Mouse (Mus musculus): ENCODE results near the gene Krt6b.
"Not testable (repeated sequence)": the region's sequence is repeated elsewhere in the genome, so short reads cannot be mapped to it uniquely, and the experiment has no call there.

Gene Krt6b

GRCm38 (mm10) chr15:101680187-101680586, at the start of gene Krt6b:
Krt6b (minus strand) TSS chr15:101680287.
- no peak for DNase-seq

DNA sequence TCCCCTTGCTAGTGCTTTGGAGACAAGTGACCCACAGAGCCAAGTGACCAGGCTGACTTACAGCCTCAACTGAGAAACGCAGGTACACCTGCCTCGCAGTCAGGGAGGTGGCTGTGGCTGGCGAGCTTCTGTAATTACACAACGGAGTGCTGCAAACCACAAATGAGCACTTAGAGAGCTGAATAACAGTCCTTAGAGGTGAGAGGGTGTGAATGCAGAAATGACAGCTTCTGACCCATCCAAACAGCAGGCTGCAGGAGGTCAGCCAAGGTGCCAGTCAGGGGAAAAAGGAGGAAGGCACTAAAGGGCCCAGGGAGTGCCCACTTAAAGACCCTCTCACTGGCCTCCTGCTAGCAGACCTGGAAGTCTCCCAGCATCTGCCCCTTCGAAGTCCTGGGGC, 44.6 kb upstream of the Krt6b start:
- no peak for DNase-seq

GRCm38 (mm10) chr15:101715831-101716230, 35.7 kb upstream of the Krt6b start:
- no peak for DNase-seq

GRCm38 (mm10) chr15:101714356-101714755, 34.3 kb upstream of the Krt6b start:
- no peak for DNase-seq

GRCm38 (mm10) chr15:101713731-101714130, 33.6 kb upstream of the Krt6b start:
- no peak for DNase-seq

DNA sequence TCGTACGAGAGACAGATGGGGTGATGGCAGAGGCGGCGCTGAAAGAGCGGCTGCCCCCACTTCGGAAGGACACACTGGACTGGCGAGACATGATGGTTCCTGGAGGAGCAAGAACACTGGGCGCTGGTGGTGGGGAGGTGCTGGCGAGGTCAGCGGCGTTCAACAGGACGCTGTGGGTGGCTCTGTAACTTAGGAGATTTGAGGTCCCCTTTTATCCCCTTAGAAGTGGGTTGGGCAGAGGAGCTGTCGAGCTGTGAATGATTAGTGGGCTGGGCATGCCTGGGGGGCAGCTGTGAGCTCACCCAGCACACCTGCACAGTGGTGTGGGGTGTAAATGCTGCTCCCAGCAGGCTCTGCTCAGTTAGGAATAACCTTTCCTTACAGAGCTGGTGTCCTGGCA, 32.6 kb upstream of the Krt6b start, which contains the start of gene Krt5:
Krt5 (minus strand) TSS at position 179 of the 400 bp plus-strand sequence.
- DNase-seq, result no peak

DNA sequence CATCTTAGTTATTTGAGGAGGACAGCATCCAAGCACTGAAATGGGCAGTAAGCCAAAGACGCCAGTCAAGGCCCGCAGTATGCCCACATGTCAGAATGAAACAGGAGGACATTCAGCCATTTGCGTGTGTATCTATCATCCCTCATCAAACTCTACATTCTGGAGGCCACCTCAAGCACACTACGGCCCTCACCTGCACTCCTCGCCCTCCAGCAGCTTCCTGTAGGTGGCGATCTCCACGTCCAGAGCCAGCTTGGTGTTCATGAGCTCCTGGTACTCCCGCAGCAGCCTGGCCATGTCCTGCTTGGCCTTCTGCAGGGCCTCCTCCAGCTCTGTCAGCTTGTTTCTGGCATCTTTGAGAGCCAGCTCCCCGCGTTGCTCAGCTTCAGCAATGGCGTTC, 28.6 kb upstream of the Krt6b start:
- no peak for DNase-seq

DNA sequence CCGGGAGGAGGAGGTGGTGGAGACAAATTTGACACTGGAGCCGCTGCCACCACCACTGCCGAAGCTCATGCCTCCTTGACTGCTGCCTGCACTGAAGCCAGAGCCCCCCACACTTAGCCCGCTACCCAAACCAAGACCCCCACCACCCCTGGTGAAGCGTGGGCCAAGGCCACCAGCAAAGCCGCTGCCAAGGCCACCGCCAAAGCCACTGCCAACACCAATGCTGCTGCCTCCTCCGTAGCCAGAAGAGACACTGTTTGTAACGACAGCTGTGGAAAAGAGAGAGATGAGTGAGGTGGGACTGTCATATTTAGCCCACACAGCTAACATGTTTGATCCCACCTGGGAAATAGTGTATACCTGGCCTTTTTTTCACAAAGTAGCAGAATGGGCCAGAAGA, 27.4 kb upstream of the Krt6b start:
- DNase-seq, result no peak

DNA sequence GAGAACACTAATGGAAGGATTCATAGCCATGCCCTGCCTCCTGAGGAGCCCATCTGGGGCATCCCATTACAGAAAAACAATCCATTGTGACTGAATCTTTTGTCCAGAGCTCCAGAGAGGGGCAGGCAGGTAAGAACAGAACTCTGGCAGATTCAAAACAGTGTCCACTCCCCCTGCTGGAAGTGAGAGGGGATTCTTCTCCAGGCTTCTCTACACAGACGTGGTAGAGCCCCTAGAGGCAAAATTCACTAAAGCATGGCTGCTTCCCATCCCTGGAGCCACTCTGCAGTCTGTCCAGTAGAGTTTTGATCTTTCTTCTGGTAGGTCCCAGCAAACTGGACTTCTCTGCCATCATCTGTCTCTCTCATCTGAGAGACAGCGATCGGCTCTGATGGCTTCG, 24.0 kb upstream of the Krt6b start:
- no peak for DNase-seq

DNA sequence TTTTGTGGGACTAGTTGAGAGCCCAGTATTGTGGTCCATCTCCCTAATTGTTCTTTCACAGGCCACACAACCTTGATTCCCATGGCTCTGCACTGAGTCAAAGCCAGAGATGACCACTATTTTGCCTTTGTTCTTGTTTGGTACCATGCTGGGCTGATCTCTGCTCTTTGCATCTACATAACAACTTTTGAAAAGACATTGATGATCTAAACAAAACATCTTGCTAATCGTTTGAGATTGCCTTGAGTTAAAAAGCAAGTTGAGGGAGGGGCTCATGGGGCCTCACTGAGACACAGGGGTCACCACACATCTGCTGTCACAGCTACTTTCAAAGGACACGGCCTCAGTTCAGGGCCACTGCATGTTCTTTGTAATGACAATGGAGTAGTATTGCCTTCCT, 22.3 kb upstream of the Krt6b start:
- no peak for DNase-seq

GRCm38 (mm10) chr15:101699866-101700265, 19.8 kb upstream of the Krt6b start:
- DNase-seq, result no peak

DNA sequence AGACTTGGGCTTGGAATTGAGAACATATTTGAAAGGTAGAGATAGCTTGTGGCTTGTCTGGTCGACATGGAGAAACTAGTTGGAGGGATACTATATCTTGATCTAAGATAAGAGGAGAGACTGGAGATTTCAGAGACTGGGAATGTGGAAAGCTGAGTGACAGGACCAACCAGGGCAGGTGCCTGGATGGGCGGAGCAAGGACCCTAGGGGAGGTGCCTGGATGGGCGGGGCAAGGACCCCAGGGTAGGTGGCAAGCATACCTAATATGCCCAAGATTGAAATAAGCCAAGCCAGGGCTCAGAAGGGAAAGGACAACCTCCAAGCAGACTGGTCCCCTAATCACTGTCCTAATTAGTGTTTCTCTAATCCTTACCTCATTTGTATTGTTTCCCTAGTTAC, 19.1 kb upstream of the Krt6b start:
- no peak for DNase-seq

DNA sequence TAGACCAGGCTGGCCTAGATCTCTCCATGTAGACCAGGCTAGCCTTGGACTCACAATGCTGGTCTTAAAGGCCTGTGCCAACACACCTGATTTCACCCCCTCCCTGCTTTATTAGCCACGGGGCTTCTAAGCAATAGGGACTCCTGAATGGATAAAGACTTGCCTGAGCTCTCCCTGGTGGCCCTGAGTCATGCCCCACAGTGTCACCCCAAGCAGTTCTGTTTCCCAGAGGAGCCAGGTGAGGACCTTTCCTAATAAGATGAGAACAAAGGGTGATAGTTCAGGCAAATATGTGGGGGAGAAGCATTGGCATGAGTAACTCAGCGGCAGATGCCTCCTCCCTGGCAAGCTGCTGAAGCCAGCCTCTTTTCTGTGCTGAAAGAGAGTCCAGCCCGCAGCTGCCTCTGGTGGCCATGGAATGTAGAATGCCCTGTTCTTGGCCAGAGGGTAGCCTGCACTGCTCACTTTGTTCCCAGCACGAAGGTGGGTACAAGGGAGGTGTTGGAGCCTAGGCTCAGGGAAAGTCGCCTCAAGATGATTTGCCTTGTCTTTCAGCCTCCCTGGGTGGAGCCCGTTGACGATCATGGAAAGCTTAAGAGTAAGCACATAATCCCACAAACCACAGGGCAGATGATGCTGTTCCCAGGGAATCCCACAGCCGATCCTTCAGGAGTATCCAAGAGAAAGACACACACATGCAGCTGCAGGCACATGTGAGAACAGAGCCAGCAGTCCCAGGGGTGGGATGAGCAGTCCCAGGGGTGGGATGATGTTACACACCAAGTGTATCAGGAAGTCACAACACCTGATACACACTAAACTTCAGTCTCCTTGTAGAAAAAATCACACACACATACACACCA, 17.5 kb upstream of the Krt6b start:
- no peak for DNase-seq

DNA sequence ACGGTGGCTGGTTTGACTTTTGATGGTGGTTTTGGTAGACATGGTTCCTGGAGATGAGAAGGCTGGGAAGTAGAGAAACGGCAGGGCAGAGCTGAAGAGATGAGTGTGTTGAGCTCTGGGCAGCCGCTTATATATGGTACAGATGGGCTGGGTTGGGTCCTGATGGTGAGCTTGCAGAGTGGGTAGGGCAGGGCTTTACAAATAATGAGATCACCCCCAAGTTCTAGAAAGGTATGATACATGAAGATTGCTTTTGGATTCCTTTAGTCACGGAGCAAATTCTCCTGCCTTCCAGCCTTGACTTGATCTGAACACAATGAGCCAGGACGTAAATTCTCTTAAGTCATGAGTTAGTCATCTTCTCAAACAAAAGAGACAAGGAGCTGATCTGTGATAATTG, 14.1 kb upstream of the Krt6b start, which contains the start of gene Krt6a:
Krt6a (minus strand) TSS at position 101 of the 400 bp plus-strand sequence.
- no peak for DNase-seq

DNA sequence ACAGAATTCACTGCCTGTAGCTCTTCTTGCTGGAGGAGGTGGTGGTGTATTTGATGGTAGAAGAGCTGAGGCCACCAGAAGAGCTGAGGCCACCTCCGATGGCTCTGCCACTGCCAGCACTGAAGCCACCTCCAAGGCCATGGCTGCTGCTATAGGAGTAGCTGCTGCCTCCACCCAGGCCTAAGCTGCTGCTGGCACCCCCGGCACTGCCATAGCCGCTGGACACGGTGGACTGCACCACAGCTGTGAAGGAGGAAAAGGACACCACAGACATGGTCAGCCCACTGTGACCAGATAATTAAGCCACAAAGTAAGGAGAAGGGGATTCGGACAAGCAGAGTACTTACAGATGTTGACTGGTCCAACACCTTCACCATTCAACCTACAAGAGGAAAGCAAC, 10.4 kb upstream of the Krt6b start:
- not testable (repeated sequence) for DNase-seq

- DNase-seq, result no peak
These were observed 8.1 kb upstream of the Krt6b start for GRCm38 (mm10) chr15:101688161-101688560.

DNA sequence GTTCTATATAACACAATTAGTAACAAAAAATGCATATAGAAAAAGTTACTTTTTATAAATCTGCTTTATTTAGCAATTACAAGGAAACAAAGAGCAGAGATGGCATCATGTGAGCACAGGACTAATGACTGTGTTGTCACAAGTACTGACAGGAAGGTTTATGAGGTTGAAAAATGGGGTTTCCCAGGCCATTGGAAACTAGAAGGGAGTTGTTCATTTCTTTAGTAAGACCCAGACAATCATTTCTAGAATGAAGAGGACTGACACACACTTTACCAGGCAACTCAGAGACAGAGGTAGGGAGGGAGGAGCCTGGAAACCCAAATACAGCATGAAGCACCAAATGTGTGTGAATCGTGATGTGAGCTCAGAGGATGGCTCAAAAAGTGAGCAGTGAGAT, 4.1 kb downstream of the Krt6b start:
- DNase-seq, result no peak

DNA sequence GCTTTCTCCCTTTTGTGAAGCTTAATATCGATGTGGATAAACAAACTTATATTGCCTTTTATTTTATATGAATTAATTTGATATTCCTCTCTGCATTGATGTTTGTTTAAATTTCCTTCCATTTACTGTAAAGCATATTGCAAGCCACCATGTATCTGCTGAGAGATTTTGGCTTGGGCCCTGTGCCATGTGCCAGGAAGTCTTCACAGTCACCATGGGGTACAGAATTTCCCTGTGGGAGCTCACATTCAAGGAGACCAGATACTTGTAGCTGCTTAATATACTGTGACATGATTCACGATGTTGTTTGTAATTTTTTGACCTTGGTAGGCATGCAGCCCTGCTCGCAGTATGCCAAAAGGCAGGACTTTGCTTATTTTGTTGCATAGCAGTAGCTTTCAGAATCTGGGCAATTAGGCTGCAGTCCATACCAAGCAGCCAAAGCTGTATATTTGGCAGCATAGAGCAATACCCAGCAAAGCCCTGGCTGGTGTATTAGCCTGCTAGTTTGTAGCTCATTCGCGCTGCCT, 27.3 kb downstream of the Krt6b start:
- no peak for DNase-seq

GRCm38 (mm10) chr15:101647280-101647679, 32.8 kb downstream of the Krt6b start, which contains the start of gene Gm5478:
Gm5478 (minus strand) TSS chr15:101647380.
- DNase-seq, result no peak

- no peak for DNase-seq
These were observed 52.2 kb downstream of the Krt6b start, which contains the start of gene Gm5414 for GRCm38 (mm10) chr15:101627884-101628283. Gm5414 (minus strand) TSS chr15:101628188.

Measured in thymus, postnatal 14 days (tissue).